Mouse (Mus musculus) liver, embryonic 14.5 days (tissue): ENCODE measurements around the gene Rcbtb2. TPM values are rescaled to one million over a fixed set of nuclear protein-coding genes. Genes with fewer than 3 reads are reported as not detected.

Source experiments
- ATAC-seq: fragments of 200-750 bp; cut with Nextera tagmentation; 2 replicates; pipeline ENCODE4 v1.8.0; 2017; ENCODE audit warnings: moderate number of reproducible peaks, mild to moderate bottlenecking, moderate library complexity; ENCODE audit not compliant: insufficient read depth
- DNase-seq, 3 experiments: peaks; one replicate each; pipeline ENCODE4 v3.0.0-alpha.2; 2012 to 2013; ENCODE audit warnings: low read depth in 3 of 3, low spot score in 3 of 3
- H3K27ac ChIP-seq: fragments of 300-500 bp; sonication (generic); 2 replicates; pipeline ENCODE4 v1.5.1; 2014; ENCODE audit warnings: moderate library complexity, mild to moderate bottlenecking, control low read depth, inconsistent platforms
- H3K27me3 ChIP-seq: fragments of 300-500 bp; sonication (generic); 2 replicates; pipeline ENCODE4 v1.6.1; 2014; ENCODE audit warnings: mild to moderate bottlenecking, low read length, moderate library complexity; ENCODE audit not compliant: control insufficient read depth, insufficient read depth
- H3K36me3 ChIP-seq: fragments of 300-500 bp; sonication (generic); replicated peaks from 2 replicates; pipeline ENCODE4 v1.6.1; 2014; ENCODE audit warnings: low read depth; ENCODE audit not compliant: control insufficient read depth, insufficient read depth
- H3K4me1 ChIP-seq, 2 experiments: fragments of 200-500 bp in 1 of 2; fragments of 300-500 bp in 1 of 2; sonication (generic) in 1 of 2; replicated peaks; 2 replicates each; pipeline ENCODE4 v1.6.1; 2012 to 2014; ENCODE audit warnings: antibody characterized with exemption in 1 of 2, inconsistent platforms in 1 of 2, low read length in 1 of 2; ENCODE audit not compliant: control insufficient read depth in 2 of 2, insufficient read depth in 2 of 2
- H3K4me2 ChIP-seq: fragments of 300-500 bp; sonication (generic); 2 replicates; pipeline ENCODE4 v1.6.1; 2014; ENCODE audit warnings: low read depth, mild to moderate bottlenecking, control low read depth, moderate library complexity
- H3K4me3 ChIP-seq, 2 experiments: fragments of 200-500 bp in 1 of 2; fragments of 300-500 bp in 1 of 2; sonication (generic) in 1 of 2; 2 replicates each; pipeline ENCODE4 v1.5.1; 2012 to 2014; ENCODE audit warnings: low read depth in 2 of 2, low read length in 2 of 2, mild to moderate bottlenecking in 2 of 2, control low read depth in 1 of 2, inconsistent platforms in 1 of 2, moderate library complexity in 1 of 2; ENCODE audit not compliant: insufficient read depth in 1 of 2
- H3K9ac ChIP-seq: fragments of 300-500 bp; sonication (generic); replicated peaks from 2 replicates; pipeline ENCODE4 v1.6.1; 2014; ENCODE audit warnings: mild to moderate bottlenecking, control low read depth, moderate library complexity
- H3K9me3 ChIP-seq: fragments of 300-500 bp; sonication (generic); 2 replicates; pipeline ENCODE4 v1.6.1; 2016; ENCODE audit warnings: low read length, mixed read lengths; ENCODE audit not compliant: control insufficient read depth
- CTCF ChIP-seq: IDR thresholded peaks from 2 replicates; pipeline ENCODE4 v1.5.1; 2016; ENCODE audit warnings: antibody characterized with exemption, low read depth, control low read depth
- EP300 ChIP-seq: IDR thresholded peaks from 2 replicates; pipeline ENCODE4 v1.6.1; 2016; ENCODE audit warnings: antibody characterized with exemption, low read depth
- WGBS: fragments of 180-500 bp; shearing (Covaris S2); extraction: QIAGEN DNeasy Blood & Tissue Kit; methylation state at CpG from one replicate; pipeline ENCODE4 v1.1.7; 2014; ENCODE audit not compliant: insufficient replicate concordance; 5-methylcytosine and 5-hydroxymethylcytosine counted together
- polyA plus RNA-seq, 2 experiments: library from polyadenylated mRNA; depleted of rRNA in 1 of 2; stranded (reverse) in 1 of 2; unstranded in 1 of 2; fragments of >200 nt; fragmentation: Nextera tagmentation in 1 of 2; extraction: Ambion mirVana in 1 of 2; gene quantifications; 2 replicates each; pipeline versions ENCODE4 v1.2.1 to v1.2.3; 2012 to 2014

Rcbtb2 gene
- polyA plus RNA-seq, 2 experiments, result 7.9 to 20.3 TPM

DNA sequence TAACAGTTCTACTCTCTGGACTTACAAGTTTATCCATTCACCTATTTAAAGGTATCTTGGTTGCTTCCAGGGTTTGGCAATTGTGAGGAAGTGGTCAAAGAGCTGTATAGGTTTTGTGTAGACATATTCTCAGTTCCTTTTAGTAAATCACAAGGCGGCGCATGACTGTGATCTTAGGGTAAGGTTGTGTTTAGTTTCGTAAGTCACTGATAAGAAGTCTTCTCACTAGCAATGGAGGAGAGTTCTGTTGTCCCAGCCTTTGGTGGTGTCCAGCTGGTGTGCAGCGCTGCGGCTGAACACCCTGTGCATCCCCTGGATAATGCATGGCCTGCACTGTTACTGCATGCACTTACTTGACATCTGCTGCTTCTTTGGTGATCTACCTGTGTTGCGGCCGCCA lies 64.0 kb downstream of the Rcbtb2 start:
- WGBS, result 90% methylated on average over 7 of the region's 7 CpGs

DNA sequence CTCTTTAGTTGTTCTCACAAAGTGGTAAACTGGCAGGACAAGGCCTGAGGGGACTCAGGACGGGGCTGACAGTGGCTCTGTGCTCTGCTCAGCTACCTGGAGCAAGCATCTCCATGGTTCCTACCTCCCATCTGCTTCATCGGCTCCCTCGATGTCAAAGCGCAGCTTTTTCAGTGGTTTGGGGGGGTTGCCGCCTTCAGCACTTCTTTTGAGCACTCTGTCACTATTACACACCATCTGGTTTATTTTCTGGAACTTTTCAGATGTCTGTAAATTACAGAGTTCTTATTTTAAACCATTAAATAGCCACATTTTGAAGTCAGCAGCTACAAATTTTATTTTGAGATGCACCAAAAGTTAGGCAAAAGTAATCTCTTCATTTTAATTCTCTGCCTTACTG lies 76.2 kb downstream of the Rcbtb2 start:
- H3K4me1 ChIP-seq, result no peaks in the 10 kb centered on the region
- H3K4me3 ChIP-seq, result no peak overlapping the region
- no peak for DNase-seq
- no peaks in the 10 kb centered on the region for H3K9me3 ChIP-seq
- no peak overlapping the region for H3K4me2 ChIP-seq
- H3K36me3 ChIP-seq, result peaks cover 34% of the 10 kb centered on the region
- TF ChIP-seq EP300 (no peak), CTCF (no peak)
- no peak for ATAC-seq
- WGBS, result 86% methylated on average over 5 of the region's 5 CpGs
- no peak overlapping the region for H3K27ac ChIP-seq
- H3K9ac ChIP-seq, result no peak overlapping the region
- H3K27me3 ChIP-seq, result no peaks in the 10 kb centered on the region

More for the DNA sequence above, 64.0 kb downstream of the Rcbtb2 start:
- DNase-seq (no peak), ATAC-seq (no peak)
- Histone ChIP-seq H3K27me3 (no peaks in the 10 kb centered on the region), H3K4me2 (no peak overlapping the region), H3K4me1 (no peaks in the 10 kb centered on the region), H3K9me3 (no peaks in the 10 kb centered on the region), H3K36me3 (peaks cover 3% of the 10 kb centered on the region), H3K27ac (no peak overlapping the region), H3K4me3 (no peak overlapping the region), H3K9ac (no peak overlapping the region)
- TF ChIP-seq EP300, result no peak
- TF ChIP-seq CTCF, result no peak

DNA sequence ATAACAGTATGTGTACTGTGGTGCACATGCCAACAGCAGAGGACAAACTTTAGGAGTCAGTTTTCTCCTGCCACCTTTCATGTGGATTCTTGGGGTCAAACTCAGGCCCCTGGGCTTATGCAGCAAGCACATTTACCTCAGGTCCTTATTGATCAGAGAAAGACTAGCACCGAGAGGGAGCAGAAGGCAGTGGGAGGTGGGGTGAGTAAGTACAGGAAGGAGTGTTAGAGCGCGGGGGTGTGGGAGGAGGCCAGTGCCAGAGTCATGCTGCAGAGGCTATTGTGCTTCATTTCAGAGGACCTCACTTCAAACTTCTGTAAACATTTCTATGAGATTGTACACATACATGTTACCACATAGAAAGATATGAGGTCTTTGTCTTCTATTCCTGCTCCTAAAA lies 78.6 kb downstream of the Rcbtb2 start:
- Histone ChIP-seq H3K4me3 (no peak overlapping the region), H3K4me1 (no peaks in the 10 kb centered on the region), H3K27me3 (no peaks in the 10 kb centered on the region), H3K9me3 (no peaks in the 10 kb centered on the region), H3K4me2 (no peak overlapping the region), H3K9ac (no peak overlapping the region), H3K27ac (no peak overlapping the region), H3K36me3 (peaks cover 42% of the 10 kb centered on the region)
- ATAC-seq, result no peak
- TF ChIP-seq EP300, result no peak
- no peak for TF ChIP-seq CTCF
- no peak for DNase-seq
- 38% methylated on average over 3 of the region's 3 CpGs for WGBS

DNA sequence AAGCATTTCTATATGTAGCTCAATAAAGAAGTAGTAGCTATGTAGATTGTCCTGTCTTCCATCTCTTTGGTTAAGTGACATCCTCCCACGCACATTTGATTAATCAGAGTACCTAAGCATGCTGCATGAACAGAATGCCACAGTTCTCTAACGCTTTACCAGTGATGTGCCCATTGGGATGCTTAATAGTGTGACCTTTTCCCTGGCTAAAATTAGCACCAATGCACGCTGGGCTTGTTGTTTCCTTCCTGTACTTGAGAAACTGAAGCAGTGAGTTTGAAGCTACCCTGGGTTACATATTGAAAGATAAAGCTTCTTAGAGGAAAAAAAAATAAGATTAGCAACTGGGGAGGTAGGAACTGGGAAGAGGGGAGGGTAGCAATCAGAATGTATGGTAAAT lies 81.2 kb downstream of the Rcbtb2 start:
- 56% methylated on average over 3 of the region's 3 CpGs for WGBS
- H3K27ac ChIP-seq, result no peak overlapping the region

DNA sequence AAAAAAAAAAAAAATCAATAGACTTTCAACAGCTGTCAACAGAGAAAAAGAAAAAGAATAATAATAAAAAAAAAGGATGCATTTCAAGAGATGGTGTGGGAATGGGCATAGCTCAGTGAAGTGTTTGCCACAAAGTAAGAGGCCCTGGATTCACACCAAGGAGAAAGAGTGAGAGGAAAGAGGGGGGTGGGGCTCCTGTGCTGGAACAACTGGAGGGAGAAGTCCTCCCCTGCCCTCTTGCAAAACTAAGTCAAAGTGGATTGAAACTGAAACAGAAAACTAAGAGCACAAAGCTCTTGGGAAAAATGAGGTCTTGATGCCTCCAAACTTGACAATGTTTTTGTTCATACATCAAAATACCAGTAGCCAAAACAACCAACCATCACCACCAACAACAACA lies 86.4 kb downstream of the Rcbtb2 start:
- 0 out of 4 replicates have a peak, but pooled peaks cover 0 to 2% of the 10 kb centered on the region in 2 experiments for H3K4me1 ChIP-seq
- TF ChIP-seq EP300 (no peak), CTCF (no peak)
- no peak overlapping the region for H3K9ac ChIP-seq
- ATAC-seq (no peak), DNase-seq (no peak)
- no peaks in the 10 kb centered on the region for H3K27me3 ChIP-seq
- no peak overlapping the region for H3K27ac ChIP-seq
- H3K9me3 ChIP-seq, result no peaks in the 10 kb centered on the region
- peaks cover 26% of the 10 kb centered on the region for H3K36me3 ChIP-seq
- no peak overlapping the region; the same call in 1 of the 2 replicates for H3K4me2 ChIP-seq
- H3K4me3 ChIP-seq, result no peak overlapping the region

More for the DNA sequence above, 81.2 kb downstream of the Rcbtb2 start:
- Histone ChIP-seq H3K9me3 (no peaks in the 10 kb centered on the region), H3K4me2 (no peak overlapping the region), H3K36me3 (peaks cover 19% of the 10 kb centered on the region; the same call in 1 of the 2 replicates), H3K4me1 (no peaks in the 10 kb centered on the region), H3K4me3 (no peak overlapping the region), H3K9ac (no peak overlapping the region), H3K27me3 (no peaks in the 10 kb centered on the region)
- DNase-seq (no peak), ATAC-seq (no peak)
- TF ChIP-seq EP300, result no peak
- TF ChIP-seq CTCF, result no peak
